Mouse (Mus musculus) MEL (cell line): ENCODE measurements around the gene Gpr63. TPM values are rescaled to one million over a fixed set of nuclear protein-coding genes. Genes with fewer than 3 reads are reported as not detected.

Source experiments
- DNase-seq: peaks from one replicate; pipeline ENCODE4 v3.0.0; 2011; ENCODE audit warnings: low read depth, low spot score
- H3K27ac ChIP-seq: 2 replicates; pipeline ENCODE4 v1.5.1; 2012; ENCODE audit warnings: low read depth, mild to moderate bottlenecking, control low read depth, low read length, moderate library complexity; ENCODE audit not compliant: control insufficient read depth
- H3K27me3 ChIP-seq, 2 experiments: fragments of 150-350 bp in 1 of 2; sonication (generic) in 1 of 2; 2 replicates each; pipeline ENCODE4 v1.6.1; 2012; ENCODE audit warnings: low read length in 2 of 2, mild to moderate bottlenecking in 2 of 2, improper control_type of control experiment in 1 of 2, moderate library complexity in 1 of 2; ENCODE audit not compliant: insufficient read depth in 2 of 2, control insufficient read depth in 1 of 2
- H3K36me3 ChIP-seq, 2 experiments: 2 replicates each; pipeline ENCODE4 v1.6.1; 2012 to 2014; ENCODE audit warnings: low read length in 2 of 2, improper control_type of control experiment in 1 of 2, inconsistent platforms in 1 of 2, mild to moderate bottlenecking in 1 of 2; ENCODE audit not compliant: insufficient read depth in 2 of 2, control insufficient read depth in 1 of 2
- H3K4me1 ChIP-seq, 2 experiments: fragments of 150-350 bp in 1 of 2; sonication (generic) in 1 of 2; 2 replicates each; pipeline ENCODE4 v1.6.1; 2012; ENCODE audit warnings: low read length in 2 of 2, improper control_type of control experiment in 1 of 2, mild to moderate bottlenecking in 1 of 2; ENCODE audit not compliant: insufficient read depth in 2 of 2, control insufficient read depth in 1 of 2
- H3K4me3 ChIP-seq, 2 experiments: fragments of 150-350 bp in 1 of 2; sonication (generic) in 1 of 2; 2 replicates each; pipeline ENCODE4 v1.5.1; 2012; ENCODE audit warnings: low read depth in 2 of 2, low read length in 2 of 2, mild to moderate bottlenecking in 2 of 2, moderate library complexity in 2 of 2, control low read depth in 1 of 2, improper control_type of control experiment in 1 of 2; ENCODE audit not compliant: control insufficient read depth in 1 of 2, insufficient read depth in 1 of 2
- H3K79me2 ChIP-seq: 2 replicates; pipeline ENCODE4 v1.6.1; 2012; ENCODE audit warnings: mild to moderate bottlenecking, low read length, moderate library complexity; ENCODE audit not compliant: control insufficient read depth, poor library complexity, insufficient read depth
- H3K9ac ChIP-seq: 2 replicates; pipeline ENCODE4 v1.6.1; 2012; ENCODE audit warnings: low read depth, mild to moderate bottlenecking, control low read depth, low read length, moderate library complexity; ENCODE audit not compliant: control insufficient read depth, poor library complexity, severe bottlenecking
- H3K9me3 ChIP-seq: fragments of 150-350 bp; sonication (generic); replicated peaks from 2 replicates; pipeline ENCODE4 v1.6.1; 2012; ENCODE audit warnings: mild to moderate bottlenecking, low read length, improper control_type of control experiment, moderate library complexity; ENCODE audit not compliant: insufficient read depth
- CHD2 ChIP-seq: IDR thresholded peaks from 2 replicates; pipeline ENCODE4 v1.6.1; 2011; ENCODE audit warnings: low read length, improper control_type of control experiment
- CTCF ChIP-seq, 3 experiments: IDR thresholded peaks in 2 of 3; conservative IDR thresholded peaks in 1 of 3; 2 replicates each; pipeline ENCODE4 v1.5.1; 2011 to 2012; ENCODE audit warnings: low read length in 3 of 3, low read depth in 2 of 3, mild to moderate bottlenecking in 2 of 3, improper control_type of control experiment in 1 of 3, inconsistent platforms in 1 of 3, mixed read lengths in 1 of 3, moderate library complexity in 1 of 3; ENCODE audit not compliant: control insufficient read depth in 1 of 3, insufficient read depth in 1 of 3, poor library complexity in 1 of 3, severe bottlenecking in 1 of 3
- E2F4 ChIP-seq: IDR thresholded peaks from 2 replicates; pipeline ENCODE4 v1.6.1; 2011; ENCODE audit warnings: low read depth, low read length, improper control_type of control experiment, borderline replicate concordance
- EP300 ChIP-seq, 2 experiments: IDR thresholded peaks; 2 replicates each; pipeline ENCODE4 v1.6.1; 2011; ENCODE audit warnings: improper control_type of control experiment in 2 of 2, low read length in 2 of 2, low read depth in 1 of 2, mild to moderate bottlenecking in 1 of 2
- GABPA ChIP-seq: IDR thresholded peaks from 2 replicates; pipeline ENCODE4 v1.6.1; 2012; ENCODE audit warnings: low read depth, mild to moderate bottlenecking, inconsistent platforms, low read length, improper control_type of control experiment, moderate library complexity
- GATA1 ChIP-seq: IDR thresholded peaks from 2 replicates; pipeline ENCODE4 v1.6.1; 2011; ENCODE audit warnings: low read depth, low read length, improper control_type of control experiment
- JUND ChIP-seq: IDR thresholded peaks from 2 replicates; pipeline ENCODE4 v1.6.1; 2011; ENCODE audit warnings: low read depth, mild to moderate bottlenecking, improper control_type of control experiment, low read length
- KAT2A ChIP-seq: conservative IDR thresholded peaks from 2 replicates; pipeline ENCODE4 v1.6.1; 2012; ENCODE audit warnings: low read depth, low read length, improper control_type of control experiment, inconsistent platforms
- MAFK ChIP-seq: IDR thresholded peaks from 2 replicates; pipeline ENCODE4 v1.6.1; 2011; ENCODE audit warnings: low read depth, mild to moderate bottlenecking, low read length, improper control_type of control experiment, borderline replicate concordance
- MAZ ChIP-seq: IDR thresholded peaks from 2 replicates; pipeline ENCODE4 v1.6.1; 2012; ENCODE audit warnings: low read depth, mild to moderate bottlenecking, inconsistent platforms, low read length, improper control_type of control experiment
- MYC ChIP-seq: IDR thresholded peaks from 2 replicates; pipeline ENCODE4 v1.6.1; 2011; ENCODE audit warnings: low read depth, mild to moderate bottlenecking, low read length, improper control_type of control experiment, moderate library complexity
- NELFE ChIP-seq: IDR thresholded peaks from 2 replicates; pipeline ENCODE4 v1.6.1; 2011; ENCODE audit warnings: low read depth, low read length, improper control_type of control experiment
- POLR2A ChIP-seq, 2 experiments: IDR thresholded peaks; 2 replicates each; pipeline ENCODE4 v1.6.1; 2011 to 2012; ENCODE audit warnings: low read length in 2 of 2, mild to moderate bottlenecking in 2 of 2, control low read depth in 1 of 2, improper control_type of control experiment in 1 of 2, low read depth in 1 of 2, moderate library complexity in 1 of 2; ENCODE audit not compliant: control insufficient read depth in 1 of 2, insufficient read depth in 1 of 2, poor library complexity in 1 of 2
- POLR2AphosphoS2 ChIP-seq: IDR thresholded peaks from 2 replicates; pipeline ENCODE4 v1.6.1; 2011; ENCODE audit warnings: low read length, improper control_type of control experiment
- POLR2AphosphoS5 ChIP-seq: IDR thresholded peaks from 2 replicates; pipeline ENCODE4 v1.6.1; 2012; ENCODE audit warnings: low read depth, borderline replicate concordance, mild to moderate bottlenecking, inconsistent platforms, low read length, moderate library complexity, mixed read lengths
- RAD21 ChIP-seq: IDR thresholded peaks from 2 replicates; pipeline ENCODE4 v1.6.1; 2011; ENCODE audit warnings: mild to moderate bottlenecking, low read depth, low read length, improper control_type of control experiment
- SIN3A ChIP-seq: IDR thresholded peaks from 2 replicates; pipeline ENCODE4 v1.6.1; 2012; ENCODE audit warnings: low read length, improper control_type of control experiment, inconsistent platforms
- TBP ChIP-seq: IDR thresholded peaks from 2 replicates; pipeline ENCODE4 v1.8.0; 2011; ENCODE audit warnings: low read depth, low read length, improper control_type of control experiment
- UBTF ChIP-seq: IDR thresholded peaks from 2 replicates; pipeline ENCODE4 v1.6.1; 2012; ENCODE audit warnings: low read depth, mild to moderate bottlenecking, inconsistent platforms, low read length, improper control_type of control experiment, moderate library complexity, borderline replicate concordance; ENCODE audit not compliant: insufficient read depth
- USF2 ChIP-seq, 2 experiments: IDR thresholded peaks; 2 replicates each; pipeline ENCODE4 v1.6.1; 2011 to 2012; ENCODE audit warnings: improper control_type of control experiment in 2 of 2, low read length in 2 of 2, borderline replicate concordance in 1 of 2, inconsistent platforms in 1 of 2, low read depth in 1 of 2, mild to moderate bottlenecking in 1 of 2; ENCODE audit not compliant: insufficient read depth in 1 of 2
- ZC3H11A ChIP-seq: IDR thresholded peaks from 2 replicates; pipeline ENCODE4 v1.6.1; 2012; ENCODE audit warnings: low read depth, mild to moderate bottlenecking, inconsistent platforms, low read length, improper control_type of control experiment
- ZKSCAN1 ChIP-seq: IDR thresholded peaks from 2 replicates; pipeline ENCODE4 v1.6.1; 2012; ENCODE audit warnings: low read depth, mild to moderate bottlenecking, inconsistent platforms, low read length, improper control_type of control experiment, moderate library complexity
- ZMIZ1 ChIP-seq: IDR thresholded peaks from 2 replicates; pipeline ENCODE4 v1.6.1; 2012; ENCODE audit warnings: low read depth, mild to moderate bottlenecking, inconsistent platforms, low read length, improper control_type of control experiment, moderate library complexity
- ZNF384 ChIP-seq: IDR thresholded peaks from 2 replicates; pipeline ENCODE4 v1.6.1; 2012; ENCODE audit warnings: low read depth, mild to moderate bottlenecking, inconsistent platforms, low read length, improper control_type of control experiment
- polyA plus RNA-seq, 2 experiments: library from polyadenylated mRNA; stranded (reverse) in 1 of 2; unstranded in 1 of 2; fragments of >175 nt in 1 of 2; fragments of >200 nt in 1 of 2; gene quantifications; 2 replicates each; pipeline versions ENCODE4 v1.2.1 to v1.2.4; 2012; ENCODE audit warnings: low replicate concordance in 2 of 2, low read depth in 1 of 2; ENCODE audit not compliant: insufficient read length in 2 of 2, insufficient read depth in 1 of 2, missing spikeins in 1 of 2
- total RNA-seq: library from RNA; depleted of rRNA; stranded (reverse); fragments of 300-350 nt; gene quantifications from 2 replicates; pipeline ENCODE4 v1.2.3, GENCODE M21; 2012

The Gpr63 gene
- total and polyA plus RNA-seq, 3 experiments, result not detected

DNA sequence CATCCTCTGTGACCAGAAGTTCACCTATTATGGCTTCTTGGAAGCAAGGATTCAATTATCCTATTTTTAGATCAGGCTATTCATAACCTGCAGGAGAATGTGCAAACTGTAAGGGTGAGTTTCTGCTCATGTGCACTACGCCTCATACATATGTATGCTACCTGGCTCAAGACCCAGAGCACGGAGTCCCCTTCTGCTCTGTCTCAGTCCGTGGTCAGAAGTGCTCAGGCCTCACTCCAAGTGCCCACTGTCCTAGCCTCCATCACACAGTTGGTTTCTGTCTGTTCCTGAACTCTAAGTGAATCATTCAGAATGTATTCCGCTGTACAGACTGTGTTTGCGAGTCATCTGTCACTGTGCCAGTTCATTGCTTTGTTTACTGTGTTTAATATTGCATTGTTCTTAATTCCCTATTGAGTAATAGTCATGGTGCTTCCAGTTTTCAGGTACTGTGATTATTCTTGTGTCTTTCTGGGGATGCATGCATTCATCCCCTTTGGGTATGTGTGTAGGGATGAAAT is 37.9 kb upstream of the Gpr63 start:
- no peak for DNase-seq
- Histone ChIP-seq H3K79me2 (no peaks in the 10 kb centered on the region), H3K9me3 (no peaks in the 10 kb centered on the region), H3K4me1 (no peaks in the 10 kb centered on the region), H3K27ac (no peak overlapping the region), H3K4me3 (no peak overlapping the region), H3K36me3 (no peaks in the 10 kb centered on the region), H3K9ac (no peak overlapping the region), H3K27me3 (peaks cover 0 to 2% of the 10 kb centered on the region in 2 experiments; a peak in 1 of 4 replicates)
- TF ChIP-seq JUND (no peak), SIN3A (no peak), GABPA (no peak), TBP (no peak), UBTF (no peak), POLR2AphosphoS5 (no peak), CHD2 (no peak), NELFE (no peak), POLR2A (IDR thresholded peaks at IDR 0.05; ENCODE audit: control insufficient read depth in 1 of 2, insufficient read depth in 1 of 2, low read depth in 1 of 2, low read length in 2 of 2, poor library complexity in 1 of 2) (no peak), ZMIZ1 (no peak), POLR2AphosphoS2 (no peak), E2F4 (no peak), MAZ (no peak), ZC3H11A (no peak), ZKSCAN1 (no peak), ZNF384 (no peak), KAT2A (no peak)

DNA sequence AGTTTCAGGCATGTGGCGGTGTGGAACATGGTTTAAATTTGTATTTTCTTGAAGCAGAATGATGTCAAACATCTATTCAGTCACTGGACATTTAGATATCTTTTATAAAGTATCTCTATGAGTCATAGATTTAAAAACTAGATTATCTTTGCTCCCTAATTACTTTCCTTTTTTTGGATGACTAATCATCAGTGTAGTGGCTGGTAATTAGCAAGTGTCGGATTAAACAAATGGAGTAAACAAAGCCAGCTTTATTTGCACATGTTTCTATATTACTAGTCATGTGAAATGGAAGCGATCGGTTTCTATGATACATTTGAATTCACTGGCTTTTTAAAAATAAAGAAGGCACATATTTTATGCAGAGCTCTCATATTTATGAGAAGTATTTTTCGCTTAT is 37.3 kb upstream of the Gpr63 start:
- H3K36me3 ChIP-seq, result no peaks in the 10 kb centered on the region
- H3K79me2 ChIP-seq, result no peaks in the 10 kb centered on the region

More for the DNA sequence above, 37.3 kb upstream of the Gpr63 start:
- H3K27me3 ChIP-seq, result peaks cover 0 to 2% of the 10 kb centered on the region in 2 experiments; a peak in 1 of 4 replicates
- DNase-seq, result no peak
- no peak overlapping the region for H3K27ac ChIP-seq
- H3K9me3 ChIP-seq, result no peaks in the 10 kb centered on the region
- no peak overlapping the region for H3K9ac ChIP-seq
- H3K4me1 ChIP-seq, result no peaks in the 10 kb centered on the region
- TF ChIP-seq CHD2, result no peak
- no peak for TF ChIP-seq GATA1
- TF ChIP-seq MAZ, result no peak
- no peak for TF ChIP-seq POLR2A (IDR thresholded peaks at IDR 0.05; ENCODE audit: control insufficient read depth in 1 of 2, insufficient read depth in 1 of 2, low read depth in 1 of 2, low read length in 2 of 2, poor library complexity in 1 of 2)
- TF ChIP-seq NELFE, result no peak
- no peak for TF ChIP-seq CTCF (IDR thresholded peaks at IDR 0.05 in 2 of 3, conservative IDR thresholded peaks at IDR 0.05 in 1 of 3; ENCODE audit: control insufficient read depth in 1 of 3, insufficient read depth in 1 of 3, low read depth in 2 of 3, low read length in 3 of 3, poor library complexity in 1 of 3, severe bottlenecking in 1 of 3)
- no peak for TF ChIP-seq RAD21
- no peak for TF ChIP-seq UBTF
- no peak for TF ChIP-seq USF2 (IDR thresholded peaks at IDR 0.05; ENCODE audit: borderline replicate concordance in 1 of 2, insufficient read depth in 1 of 2, low read depth in 1 of 2, low read length in 2 of 2)
- no peak for TF ChIP-seq MYC
- TF ChIP-seq GABPA, result no peak
- no peak for TF ChIP-seq EP300 (IDR thresholded peaks at IDR 0.05; ENCODE audit: low read depth in 1 of 2, low read length in 2 of 2)
- no peak for TF ChIP-seq MAFK
- H3K4me3 ChIP-seq, result no peak overlapping the region
